Mouse (Mus musculus): ENCODE results near the gene Tsg101.

DNA sequence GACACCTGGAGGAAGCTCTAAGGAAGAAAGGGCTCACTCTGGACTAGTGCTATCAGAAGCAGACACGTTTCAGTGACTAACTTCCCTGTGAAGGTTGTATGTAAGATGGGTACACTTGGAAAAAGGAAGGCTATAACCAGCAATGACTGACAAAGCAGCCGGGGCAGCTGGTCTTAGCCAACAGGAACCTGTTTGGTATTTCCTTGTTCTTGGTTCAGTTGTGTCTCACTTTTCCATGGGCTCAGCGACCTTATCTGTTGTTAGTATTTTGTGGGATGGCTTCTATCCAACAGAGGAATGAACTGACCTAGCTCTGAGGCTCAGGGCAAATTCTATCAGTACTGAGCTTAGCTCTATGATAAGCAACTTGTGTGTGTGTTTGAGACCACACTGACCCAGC lies 41.2 kb upstream of the Tsg101 start:
- no peak for TF ChIP-seq CTCF (IDR thresholded peaks at IDR 0.05; ENCODE audit: extremely low read depth, insufficient read length, insufficient replicate concordance, low read depth, low read length)
- no peak for TF ChIP-seq POLR2A (IDR thresholded peaks at IDR 0.05; ENCODE audit: low read depth, low read length)

All from small intestine, adult 2 months (tissue).